Mouse (Mus musculus) hindbrain, embryonic 11.5 days (tissue): Measurements from ENCODE around the gene Catsper1. TPM values are rescaled to one million over a fixed set of nuclear protein-coding genes. Genes with fewer than 3 reads are reported as not detected.

Experiments
- ATAC-seq: fragments of 200-750 bp; cut with Nextera tagmentation; 2 replicates; pipeline ENCODE4 v1.8.0; 2017; ENCODE audit warnings: mild to moderate bottlenecking, moderate TSS enrichment, moderate library complexity; ENCODE audit not compliant: low FRiP score
- DNase-seq: peaks from one replicate; pipeline ENCODE4 v3.0.0-alpha.2; 2015; ENCODE audit warnings: low spot score
- H3K27ac ChIP-seq: fragments of 300-500 bp; sonication (generic); 2 replicates; pipeline ENCODE4 v1.5.1; 2014; ENCODE audit warnings: mild to moderate bottlenecking, low read depth, low read length
- H3K27me3 ChIP-seq: fragments of 300-500 bp; sonication (generic); 2 replicates; pipeline ENCODE4 v1.6.1; 2014; ENCODE audit warnings: mild to moderate bottlenecking, low read length, moderate library complexity, mixed read lengths; ENCODE audit not compliant: control insufficient read depth, insufficient read depth
- H3K36me3 ChIP-seq: fragments of 300-500 bp; sonication (generic); 2 replicates; pipeline ENCODE4 v1.6.1; 2014; ENCODE audit warnings: mild to moderate bottlenecking, low read length, moderate library complexity, mixed read lengths; ENCODE audit not compliant: control insufficient read depth, insufficient read depth
- H3K4me1 ChIP-seq: fragments of 300-500 bp; sonication (generic); replicated peaks from 2 replicates; pipeline ENCODE4 v1.6.1; 2014; ENCODE audit warnings: low read length, mixed read lengths; ENCODE audit not compliant: control insufficient read depth, insufficient read depth
- H3K4me2 ChIP-seq: fragments of 300-500 bp; sonication (generic); replicated peaks from 2 replicates; pipeline ENCODE4 v1.6.1; 2014; ENCODE audit warnings: mild to moderate bottlenecking, low read depth, low read length
- H3K4me3 ChIP-seq: fragments of 300-500 bp; sonication (generic); 2 replicates; pipeline ENCODE4 v1.5.1; 2014; ENCODE audit warnings: low read depth, low read length
- H3K9ac ChIP-seq: fragments of 300-500 bp; sonication (generic); 2 replicates; pipeline ENCODE4 v1.6.1; 2014; ENCODE audit warnings: low read depth, low read length
- H3K9me3 ChIP-seq: fragments of 300-500 bp; sonication (generic); 2 replicates; pipeline ENCODE4 v1.6.1; 2016; ENCODE audit warnings: low read length; ENCODE audit not compliant: control insufficient read depth
- WGBS: fragments of 180-500 bp; shearing (Covaris S2); extraction: QIAGEN DNeasy Blood & Tissue Kit; methylation state at CpG from one replicate; pipeline ENCODE4 v1.1.7; 2014; 5-methylcytosine and 5-hydroxymethylcytosine counted together
- polyA plus RNA-seq: library from polyadenylated mRNA; unstranded; fragments of >200 nt; fragmentation: Nextera tagmentation; extraction: Ambion mirVana; gene quantifications from 2 replicates; pipeline ENCODE4 v1.2.1, GENCODE M21; 2014

Catsper1 gene
- polyA plus RNA-seq, 1 experiment from 2014 or later = not detected

- 42% methylated on average over 98 of the region's 98 CpGs for WGBS
- peak overlapping the region; percentile 31; the same call in 1 of the 2 replicates for H3K9ac ChIP-seq
- H3K4me3 ChIP-seq = peak overlapping the region; percentile 17
- H3K27ac ChIP-seq = no peak overlapping the region
- H3K36me3 ChIP-seq = peaks cover 9% of the 10 kb centered on the region; the same call in 1 of the 2 replicates
- H3K4me2 ChIP-seq = peak overlapping the region; percentile 21
- no peak for ATAC-seq
- DNase-seq = peak; percentile 63
- H3K9me3 ChIP-seq = peaks cover 5% of the 10 kb centered on the region; the same call in 1 of the 2 replicates
- H3K27me3 ChIP-seq = peaks cover 12% of the 10 kb centered on the region
- no peaks in the 10 kb centered on the region for H3K4me1 ChIP-seq
Measured at GRCm38 (mm10) chr19:5306968-5307734, 28.4 kb upstream of the Catsper1 start.

DNA sequence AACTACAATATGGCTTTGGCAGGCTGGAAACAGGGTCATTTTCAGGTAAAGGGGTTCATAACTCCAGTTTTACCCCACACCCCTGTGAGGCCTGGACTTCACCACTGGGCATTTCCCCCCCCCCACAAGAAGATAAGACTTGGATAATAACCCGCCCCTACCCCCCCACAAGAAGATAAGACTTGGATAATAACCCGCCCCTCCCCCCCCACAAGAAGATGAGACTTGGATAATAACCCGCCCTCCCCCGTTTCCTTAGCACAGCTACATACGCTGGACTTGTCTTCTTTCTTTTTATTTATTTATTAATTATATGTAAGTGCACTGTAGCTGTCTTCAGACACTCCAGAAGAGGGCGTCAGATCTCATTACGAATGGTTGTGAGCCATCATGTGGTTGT is 26.5 kb upstream of the Catsper1 start:
- Histone ChIP-seq H3K9ac (no peak overlapping the region), H3K27me3 (peaks cover 12% of the 10 kb centered on the region), H3K36me3 (peaks cover 9% of the 10 kb centered on the region; the same call in 1 of the 2 replicates), H3K4me3 (no peak overlapping the region), H3K4me2 (no peak overlapping the region), H3K27ac (no peak overlapping the region), H3K9me3 (peaks cover 5% of the 10 kb centered on the region; the same call in 1 of the 2 replicates), H3K4me1 (no peaks in the 10 kb centered on the region)
- WGBS = 80% methylated on average over 7 of the region's 7 CpGs
- DNase-seq = peak; percentile 54
- ATAC-seq = no peak

DNA sequence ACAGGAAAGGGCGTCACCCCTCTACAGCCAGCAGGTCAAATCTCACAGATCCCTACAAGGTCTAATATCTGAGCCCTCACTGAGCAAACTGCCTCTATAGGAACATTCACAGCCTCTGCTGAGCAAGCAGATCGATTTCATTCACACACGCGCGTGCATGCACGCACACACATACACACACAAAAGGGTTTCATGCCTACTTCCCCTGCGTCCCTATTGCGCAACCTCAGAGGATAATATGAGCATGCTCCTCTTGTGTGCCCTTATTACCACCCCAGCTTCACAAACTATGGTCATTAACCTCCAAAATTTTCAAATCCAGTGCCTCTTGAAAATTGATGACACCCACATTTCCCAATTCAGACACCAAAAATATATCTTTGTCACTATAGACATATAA is 22.4 kb upstream of the Catsper1 start:
- H3K27ac ChIP-seq = no peak overlapping the region
- ATAC-seq (no peak), DNase-seq (no peak)
- H3K36me3 ChIP-seq = no peaks in the 10 kb centered on the region
- no peak overlapping the region for H3K4me3 ChIP-seq
- no peaks in the 10 kb centered on the region for H3K4me1 ChIP-seq
- WGBS = 91% methylated on average over 8 of the region's 8 CpGs
- no peak overlapping the region for H3K4me2 ChIP-seq
- H3K27me3 ChIP-seq = no peaks in the 10 kb centered on the region
- peaks cover 3% of the 10 kb centered on the region; the same call in 1 of the 2 replicates for H3K9me3 ChIP-seq
- H3K9ac ChIP-seq = no peak overlapping the region

- H3K27ac ChIP-seq = no peak overlapping the region
- no peaks in the 10 kb centered on the region for H3K4me1 ChIP-seq
- ATAC-seq (no peak), DNase-seq (no peak)
- WGBS = 56% methylated on average over 17 of the region's 17 CpGs
- no peaks in the 10 kb centered on the region for H3K9me3 ChIP-seq
- no peak overlapping the region for H3K4me2 ChIP-seq
- H3K9ac ChIP-seq = no peak overlapping the region
- no peaks in the 10 kb centered on the region for H3K27me3 ChIP-seq
- H3K36me3 ChIP-seq = no peaks in the 10 kb centered on the region
- no peak overlapping the region for H3K4me3 ChIP-seq
Measured at GRCm38 (mm10) chr19:5323801-5324200, 11.7 kb upstream of the Catsper1 start.

DNA sequence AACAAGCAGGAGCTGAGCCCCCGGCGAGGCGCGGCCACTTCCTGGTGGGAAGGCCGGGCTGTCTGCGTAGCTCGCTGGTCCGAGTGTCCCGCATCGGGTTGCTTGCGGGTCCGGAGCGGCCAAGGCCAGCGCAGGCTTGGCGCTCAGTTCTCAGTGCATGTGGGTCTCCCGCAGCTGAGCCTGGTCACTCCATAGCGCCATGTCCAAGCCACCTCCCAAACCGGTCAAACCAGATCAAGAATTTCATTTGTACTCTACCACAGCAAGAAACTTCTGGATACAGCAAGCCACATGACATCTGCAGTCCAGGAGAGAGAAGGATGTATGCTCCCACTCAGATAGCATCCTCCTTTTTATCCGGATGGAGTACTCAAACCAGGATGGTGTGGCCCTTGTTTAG is 7.6 kb upstream of the Catsper1 start:
- Histone ChIP-seq H3K4me1 (no peaks in the 10 kb centered on the region), H3K4me2 (no peak overlapping the region), H3K4me3 (no peak overlapping the region), H3K27me3 (no peaks in the 10 kb centered on the region), H3K9me3 (no peaks in the 10 kb centered on the region), H3K9ac (no peak overlapping the region), H3K27ac (no peak overlapping the region), H3K36me3 (no peaks in the 10 kb centered on the region)
- ATAC-seq = no peak
- 79% methylated on average over 19 of the region's 19 CpGs for WGBS
- DNase-seq = no peak

DNA sequence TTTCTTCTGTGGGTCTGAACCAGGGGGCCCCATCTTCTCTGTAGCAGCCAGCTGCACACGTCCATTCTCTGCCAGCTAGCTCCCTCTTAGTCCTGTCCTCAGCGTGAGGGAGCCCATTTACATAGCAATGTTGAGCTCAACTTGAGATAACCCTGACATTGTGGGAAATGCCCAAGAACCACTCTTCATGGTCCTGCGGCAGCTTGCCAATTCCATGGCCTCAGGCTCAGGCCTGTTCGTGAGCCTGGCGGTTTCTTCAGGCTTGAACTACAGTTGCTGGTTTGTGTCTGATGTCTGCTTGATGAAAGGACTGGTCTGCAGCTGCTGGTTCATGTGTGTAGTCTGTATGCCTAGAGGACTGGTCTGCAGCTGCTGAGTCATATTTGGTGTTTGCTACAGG is 800 bp upstream of the Catsper1 start:
- 79% methylated on average over 5 of the region's 5 CpGs for WGBS
- H3K27me3 ChIP-seq = no peaks in the 10 kb centered on the region
- no peak for ATAC-seq
- H3K9ac ChIP-seq = no peak overlapping the region
- H3K36me3 ChIP-seq = no peaks in the 10 kb centered on the region
- H3K4me2 ChIP-seq = no peak overlapping the region
- no peaks in the 10 kb centered on the region for H3K9me3 ChIP-seq
- no peaks in the 10 kb centered on the region for H3K4me1 ChIP-seq
- no peak overlapping the region for H3K27ac ChIP-seq
- no peak for DNase-seq
- no peak overlapping the region for H3K4me3 ChIP-seq

- no peak overlapping the region for H3K9ac ChIP-seq
- no peaks in the 10 kb centered on the region for H3K36me3 ChIP-seq
- no peak overlapping the region for H3K4me2 ChIP-seq
- no peaks in the 10 kb centered on the region for H3K9me3 ChIP-seq
- DNase-seq (peak; percentile 77), ATAC-seq (no peak)
- H3K4me1 ChIP-seq = no peaks in the 10 kb centered on the region
- H3K27me3 ChIP-seq = no peaks in the 10 kb centered on the region
- no peak overlapping the region for H3K4me3 ChIP-seq
- H3K27ac ChIP-seq = no peak overlapping the region
- 26% methylated on average over 5 of the region's 5 CpGs for WGBS
Measured at GRCm38 (mm10) chr19:5337975-5338374, 2.4 kb downstream of the Catsper1 start.

DNA sequence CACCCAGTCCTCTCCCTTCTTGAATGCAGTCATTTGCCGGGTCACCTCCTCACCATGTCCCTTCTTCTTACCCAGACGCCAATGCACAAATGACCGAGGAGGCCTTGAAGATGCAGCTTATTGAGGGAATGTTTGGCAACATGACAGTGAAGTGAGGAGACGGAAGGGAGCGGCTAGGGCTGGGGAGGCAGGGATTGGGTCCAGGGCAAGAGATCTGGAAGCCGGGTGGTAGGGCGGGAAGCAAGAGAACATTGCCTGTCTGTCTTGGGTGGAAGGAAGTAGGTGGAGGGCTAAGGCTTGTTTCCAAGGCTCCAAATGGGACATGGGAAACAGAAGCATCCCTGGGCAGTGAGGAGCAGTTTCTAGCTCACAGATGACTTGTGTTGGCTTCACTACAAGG is 5.8 kb downstream of the Catsper1 start:
- Histone ChIP-seq H3K9me3 (no peaks in the 10 kb centered on the region), H3K27ac (no peak overlapping the region), H3K27me3 (no peaks in the 10 kb centered on the region), H3K4me2 (no peak overlapping the region), H3K9ac (no peak overlapping the region), H3K4me1 (no peaks in the 10 kb centered on the region), H3K4me3 (no peak overlapping the region), H3K36me3 (no peaks in the 10 kb centered on the region)
- 80% methylated on average over 7 of the region's 7 CpGs for WGBS
- ATAC-seq = no peak
- DNase-seq = no peak
